Mouse (Mus musculus): ENCODE measurements around the gene Paqr8.

DNA sequence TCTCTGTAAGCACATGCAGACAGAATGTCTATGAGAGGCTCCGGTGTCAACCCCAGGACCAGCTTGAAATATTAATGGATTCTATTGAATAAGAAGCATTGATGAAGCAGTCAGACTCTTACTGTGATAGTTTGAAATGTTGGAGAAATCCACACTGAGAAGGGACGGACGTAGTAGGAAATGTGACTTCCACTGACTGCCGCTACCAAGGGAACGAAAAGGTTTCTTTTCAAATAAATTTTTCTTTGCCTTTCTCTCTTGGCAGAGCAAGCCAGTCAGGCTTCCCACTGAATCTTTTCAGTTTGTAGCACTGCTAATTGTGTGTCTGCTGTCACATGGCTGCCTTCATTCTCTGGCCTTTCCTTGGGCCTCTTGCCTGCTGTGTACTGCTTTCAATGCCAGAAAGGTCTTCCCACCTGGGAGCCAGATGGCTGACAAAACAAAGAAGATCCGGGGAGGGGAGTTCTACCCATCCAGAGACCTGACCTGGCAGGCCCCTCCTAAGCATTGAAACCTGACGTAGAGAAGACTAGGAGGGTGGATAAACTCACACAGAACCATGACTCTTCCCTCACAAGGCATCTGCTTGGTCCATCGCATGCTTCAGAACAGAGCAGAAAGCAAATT, 15.2 kb downstream of the Paqr8 start:
- no peak for TF ChIP-seq CTCF (IDR thresholded peaks at IDR 0.05; ENCODE audit: low read depth)
- TF ChIP-seq EP300 (IDR thresholded peaks at IDR 0.05; ENCODE audit: low read depth), result no peak

Data from heart, postnatal 0 days (tissue).